Mouse (Mus musculus): Measurements from ENCODE around the gene Pacsin3. TPM values are rescaled to one million over a fixed set of nuclear protein-coding genes. Genes with fewer than 3 reads are reported as not detected.

Gene Pacsin3
- 0.95 TPM for polyA plus RNA-seq (2014; fragmentation: Illumina TruSeq; extraction: RNeasy Lipid Tissue Mini Kit (QIAGEN cat#74804); ENCODE audit: low read depth, low replicate concordance)

GRCm38 (mm10) chr2:91255661-91256150 lies at the start of gene Pacsin3:
Gene Pacsin3 (plus strand): TSS chr2:91255954.

GRCm38 (mm10) chr2:91236601-91237510 lies 18.9 kb upstream of the Pacsin3 start, which contains the start of gene Ddb2:
Gene Ddb2 (minus strand): TSS chr2:91236982.

GRCm38 (mm10) chr2:91264711-91265681 lies 9.2 kb downstream of the Pacsin3 start, which contains the start of gene Arfgap2:
Gene Arfgap2 (plus strand): TSS chr2:91264974.

Other genes with a start within 250 kb of the Pacsin3 start
- not detected for gene Rapsn, start 220.3 kb upstream of the Pacsin3 start, polyA plus RNA-seq (2014; fragmentation: Illumina TruSeq; extraction: RNeasy Lipid Tissue Mini Kit (QIAGEN cat#74804); ENCODE audit: low read depth, low replicate concordance)
- gene Psmc3, start 201.9 kb upstream of the Pacsin3 start, polyA plus RNA-seq (2014; fragmentation: Illumina TruSeq; extraction: RNeasy Lipid Tissue Mini Kit (QIAGEN cat#74804); ENCODE audit: low read depth, low replicate concordance) = 116 TPM
- 5.2 TPM for gene Slc39a13, start 185.5 kb upstream of the Pacsin3 start, polyA plus RNA-seq (2014; fragmentation: Illumina TruSeq; extraction: RNeasy Lipid Tissue Mini Kit (QIAGEN cat#74804); ENCODE audit: low read depth, low replicate concordance)
- gene Spi1, start 173.6 kb upstream of the Pacsin3 start, polyA plus RNA-seq (2014; fragmentation: Illumina TruSeq; extraction: RNeasy Lipid Tissue Mini Kit (QIAGEN cat#74804); ENCODE audit: low read depth, low replicate concordance) = 3.0 TPM
- not detected for gene Mybpc3, start 137.8 kb upstream of the Pacsin3 start, polyA plus RNA-seq (2014; fragmentation: Illumina TruSeq; extraction: RNeasy Lipid Tissue Mini Kit (QIAGEN cat#74804); ENCODE audit: low read depth, low replicate concordance)
- 7.9 TPM for gene Madd, start 72.1 kb upstream of the Pacsin3 start, polyA plus RNA-seq (2014; fragmentation: Illumina TruSeq; extraction: RNeasy Lipid Tissue Mini Kit (QIAGEN cat#74804); ENCODE audit: low read depth, low replicate concordance)
- 0.44 TPM for gene Nr1h3, start 53.1 kb upstream of the Pacsin3 start, polyA plus RNA-seq (2014; fragmentation: Illumina TruSeq; extraction: RNeasy Lipid Tissue Mini Kit (QIAGEN cat#74804); ENCODE audit: low read depth, low replicate concordance)
- gene Acp2, start 53.1 kb upstream of the Pacsin3 start, polyA plus RNA-seq (2014; fragmentation: Illumina TruSeq; extraction: RNeasy Lipid Tissue Mini Kit (QIAGEN cat#74804); ENCODE audit: low read depth, low replicate concordance) = 35.7 TPM
- 31.4 TPM for gene Ddb2, start 19.0 kb upstream of the Pacsin3 start, polyA plus RNA-seq (2014; fragmentation: Illumina TruSeq; extraction: RNeasy Lipid Tissue Mini Kit (QIAGEN cat#74804); ENCODE audit: low read depth, low replicate concordance)
- gene Arfgap2, start 9.0 kb downstream of the Pacsin3 start, polyA plus RNA-seq (2014; fragmentation: Illumina TruSeq; extraction: RNeasy Lipid Tissue Mini Kit (QIAGEN cat#74804); ENCODE audit: low read depth, low replicate concordance) = 14.1 TPM
- 5.9 TPM for gene 1110051M20Rik, start 188.8 kb downstream of the Pacsin3 start, polyA plus RNA-seq (2014; fragmentation: Illumina TruSeq; extraction: RNeasy Lipid Tissue Mini Kit (QIAGEN cat#74804); ENCODE audit: low read depth, low replicate concordance)
- 5.1 TPM for gene Lrp4, start 201.6 kb downstream of the Pacsin3 start, polyA plus RNA-seq (2014; fragmentation: Illumina TruSeq; extraction: RNeasy Lipid Tissue Mini Kit (QIAGEN cat#74804); ENCODE audit: low read depth, low replicate concordance)